Comparison of ENCODE assay signal across 8 mouse cellular contexts in genomic region chr11:114923961-114924360, GRCm38 (mm10). TPM values are rescaled to one million over a fixed set of nuclear protein-coding genes. Genes with fewer than 3 reads are reported as not detected.
DNase-seq lines count a peak whose midpoint lies in the region; ATAC-seq and TF ChIP-seq lines count a peak whose summit lies in the region.

No protein-coding gene starts in this region.

- no peak overlapping the region for H3K4me3 ChIP-seq in kidney, postnatal 0 days (replicated peaks; ENCODE audit: low read depth, low read length)
- no peak overlapping the region for H3K4me3 ChIP-seq in kidney, embryonic 15.5 days (replicated peaks)

- whole genome bisulfite sequencing in kidney, postnatal 0 days: 78% methylated on average over 4 of the region's 4 CpGs
- 70% methylated on average over 4 of the region's 4 CpGs for WGBS in kidney, embryonic 15.5 days

- H3K9me3 ChIP-seq in kidney, postnatal 0 days (replicated peaks; ENCODE audit: low read length): no peaks in the 10 kb centered on the region
- H3K9me3 ChIP-seq in kidney, embryonic 15.5 days (replicated peaks): no peaks in the 10 kb centered on the region

- H3K4me1 ChIP-seq in kidney, postnatal 0 days (replicated peaks; ENCODE audit: insufficient read depth, low read length): no peaks in the 10 kb centered on the region
- H3K4me1 ChIP-seq in kidney, embryonic 15.5 days: no peaks in the 10 kb centered on the region

- no peak overlapping the region for H3K9ac ChIP-seq in kidney, postnatal 0 days (ENCODE audit: low read depth, low read length)
- no peak overlapping the region for H3K9ac ChIP-seq in kidney, embryonic 15.5 days

- in situ Hi-C loops in Patski (cut with MboI; ENCODE audit: low pct_unique_long_range_greater_than_20kb): no loop called here

- no peaks in the 10 kb centered on the region for H3K36me3 ChIP-seq in kidney, postnatal 0 days (ENCODE audit: insufficient read depth, low read length)
- no peaks in the 10 kb centered on the region for H3K36me3 ChIP-seq in kidney, embryonic 15.5 days

- H3K4me2 ChIP-seq in kidney, postnatal 0 days (ENCODE audit: low read length): no peak overlapping the region
- no peak overlapping the region for H3K4me2 ChIP-seq in kidney, embryonic 15.5 days

- intact Hi-C loops in left cerebral cortex, postnatal 14 days (cut with DNase I): no loop called here

- DNase-seq in kidney, postnatal 0 days (ENCODE audit: low spot score): no peak
- DNase-seq in Patski (ENCODE audit: low read depth, low spot score): no peak
- DNase-seq in embryo, embryonic 9.5 days (ENCODE audit: extremely low spot score): peak; percentile 27
- peak; percentile 44 for DNase-seq in retina, postnatal 1 day
- DNase-seq in frontal cortex, postnatal 36 days (ENCODE audit: low spot score in 2 of 2): no peak
- no peak for DNase-seq in left cerebral cortex, postnatal 14 days (ENCODE audit: low spot score in 2 of 2)
- DNase-seq in cerebellum, adult 11 months: no peak

- TF ChIP-seq CTCF in kidney, postnatal 0 days (IDR thresholded peaks at IDR 0.05; ENCODE audit: low read depth): peak; percentile 62
- peak; percentile 60 for TF ChIP-seq CTCF in Patski (IDR thresholded peaks at IDR 0.05)

- H3K27me3 ChIP-seq in kidney, postnatal 0 days (ENCODE audit: insufficient read depth, low read length): no peaks in the 10 kb centered on the region
- H3K27me3 ChIP-seq in kidney, embryonic 15.5 days: no peaks in the 10 kb centered on the region
- no peaks in the 10 kb centered on the region for H3K27me3 ChIP-seq in Patski

- POLR2A ChIA-PET in Patski (lab: Charles Lee): no interaction called here

- H3K27ac ChIP-seq in kidney, postnatal 0 days: no peak overlapping the region
- no peak overlapping the region for H3K27ac ChIP-seq in kidney, embryonic 15.5 days

- CTCF ChIA-PET in Patski (lab: Charles Lee): interaction anchor here (0.7 to 0.9 kb wide), 2 partner anchors 10 to 178 kb away, joined by 3 read pairs; partner anchors contain the start of gene Cd300lb

- no peak for ATAC-seq in kidney, postnatal 0 days (replicated peaks; ENCODE audit: low FRiP score, low read depth)
- no peak for ATAC-seq in kidney, embryonic 15.5 days (replicated peaks; ENCODE audit: low FRiP score)
- no peak for ATAC-seq in Patski

RNA-seq across cellular contexts. Expression of gene Cd300lb, which starts 10.2 kb away (rescaled TPM):
- polyA plus RNA-seq in kidney, postnatal 0 days (2015; fragmentation: Nextera tagmentation; extraction: Ambion mirVana): 0.36 and 0.43 TPM in 2 replicates
- 0.25 and 0.31 TPM in 2 replicates for polyA plus RNA-seq in kidney, embryonic 15.5 days (2015; fragmentation: Nextera tagmentation; extraction: Ambion mirVana)
- polyA plus RNA-seq in Patski (2021): 0.03 TPM
- not detected for total RNA-seq in left cerebral cortex, postnatal 14 days (2021)

RNA-seq across cellular contexts. Expression of gene Cd300a, which starts 34.1 kb away (rescaled TPM):
- 1.5 and 1.7 TPM in 2 replicates for polyA plus RNA-seq in kidney, postnatal 0 days (2015; fragmentation: Nextera tagmentation; extraction: Ambion mirVana)
- 1.7 and 1.8 TPM in 2 replicates for polyA plus RNA-seq in kidney, embryonic 15.5 days (2015; fragmentation: Nextera tagmentation; extraction: Ambion mirVana)
- polyA plus RNA-seq in Patski (2021): 0.78 TPM
- under 1 TPM; 0.51 to 0.68 TPM for total RNA-seq in left cerebral cortex, postnatal 14 days (2021)

RNA-seq across cellular contexts. Expression of gene Cd300c, which starts 45.0 kb away (rescaled TPM):
- not detected in 2 replicates for polyA plus RNA-seq in kidney, postnatal 0 days (2015; fragmentation: Nextera tagmentation; extraction: Ambion mirVana)
- not detected in 2 replicates for polyA plus RNA-seq in kidney, embryonic 15.5 days (2015; fragmentation: Nextera tagmentation; extraction: Ambion mirVana)
- polyA plus RNA-seq in Patski (2021): not detected
- total RNA-seq in left cerebral cortex, postnatal 14 days (2021): not detected

Comparison
In these comparisons a context has a peak if more than half of its experiments do, and no peak if none do; other contexts are left out.
1. DNase-seq: peak in embryo, embryonic 9.5 days (single experiment) and retina, postnatal 1 day (single experiment); none in kidney, postnatal 0 days (single experiment), Patski (single experiment), frontal cortex, postnatal 36 days (0 of 2), left cerebral cortex, postnatal 14 days (0 of 2) and cerebellum, adult 11 months (single experiment).